Mouse (Mus musculus) cerebellum, adult (tissue): Measurements from ENCODE around the gene Uba7.
A peak's percentile ranks its signal among the peaks of the same experiment; 100 is the strongest.

Experiments
- ATAC-seq: cut with Nextera tagmentation; 2 replicates; pipeline ENCODE4 v1.9.2; 2017; ENCODE audit warnings: mild to moderate bottlenecking, moderate library complexity, mixed read lengths; ENCODE audit not compliant: insufficient number of reproducible peaks, low FRiP score, low TSS enrichment

Gene Uba7

DNA sequence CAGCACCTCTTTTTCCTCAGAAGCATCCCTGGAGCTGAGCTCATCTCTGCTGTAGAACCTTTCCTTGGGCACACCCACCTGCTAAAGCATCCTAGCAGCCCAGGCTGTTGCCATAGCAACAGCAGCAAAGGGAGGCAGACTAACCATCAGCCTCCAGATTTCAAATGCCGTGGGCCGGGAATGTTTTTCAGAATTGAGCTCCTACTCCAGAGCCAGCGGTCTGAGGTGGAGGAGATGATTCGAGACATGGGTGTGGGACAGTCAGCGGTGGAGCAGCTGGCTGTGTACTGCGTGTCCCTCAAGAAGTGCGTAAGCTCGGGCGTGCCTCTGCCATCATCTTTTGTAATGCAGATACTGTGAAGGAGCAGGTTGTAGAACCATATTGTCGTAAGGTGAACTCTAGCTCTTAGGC lies 13.9 kb upstream of the Uba7 start:
- ATAC-seq = no peak

- ATAC-seq = no peak
These were observed 13.4 kb upstream of the Uba7 start for GRCm38 (mm10) chr9:107961881-107962280.

- ATAC-seq = no peak
These were observed 12.4 kb upstream of the Uba7 start for GRCm38 (mm10) chr9:107962916-107963315.

DNA sequence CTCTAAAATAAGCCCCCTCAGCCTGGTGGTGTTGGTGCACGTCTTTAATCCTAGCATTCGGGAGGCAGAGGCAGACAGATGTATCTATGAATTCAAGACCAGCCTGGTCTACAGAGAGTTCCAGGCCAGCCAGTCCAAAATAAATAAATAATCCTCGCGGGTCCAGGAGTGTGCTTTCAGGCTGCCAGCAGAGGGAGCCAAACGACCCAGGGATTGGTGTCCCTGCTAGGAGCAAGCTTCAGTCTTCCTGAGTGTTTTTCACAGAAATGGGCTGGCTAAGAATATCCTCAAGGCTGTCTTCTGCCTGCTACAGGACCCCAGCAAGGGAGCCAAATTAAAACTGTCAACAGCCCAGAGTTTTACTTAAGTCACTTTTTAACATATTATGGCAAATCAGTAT lies 11.6 kb upstream of the Uba7 start:
- ATAC-seq = 0 out of 2 replicates have a peak, but pooled peaks have one; percentile 58

- ATAC-seq = no peak
These were observed 10.6 kb upstream of the Uba7 start for GRCm38 (mm10) chr9:107964681-107965080.

- no peak for ATAC-seq
These were observed 8.6 kb upstream of the Uba7 start for GRCm38 (mm10) chr9:107966676-107967075.

DNA sequence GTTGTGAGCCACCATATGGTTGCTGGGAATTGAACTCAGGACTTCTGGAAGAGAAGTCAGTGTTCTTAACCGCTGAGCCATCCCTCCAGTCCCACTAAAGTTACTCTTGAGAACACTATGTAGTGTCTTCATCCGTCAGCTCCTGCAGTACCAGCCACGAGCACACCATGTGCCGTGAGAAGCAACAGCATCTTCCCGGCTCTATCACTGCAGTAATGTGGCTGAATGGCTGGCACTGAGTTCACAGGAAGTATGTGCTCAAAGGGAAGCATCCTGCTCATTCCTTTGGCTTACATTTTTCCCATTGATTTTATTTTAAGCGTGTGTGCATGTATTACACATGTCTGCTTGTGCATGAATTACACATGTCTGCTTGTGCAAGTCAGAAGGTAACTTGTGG lies 7.9 kb upstream of the Uba7 start:
- no peak for ATAC-seq

DNA sequence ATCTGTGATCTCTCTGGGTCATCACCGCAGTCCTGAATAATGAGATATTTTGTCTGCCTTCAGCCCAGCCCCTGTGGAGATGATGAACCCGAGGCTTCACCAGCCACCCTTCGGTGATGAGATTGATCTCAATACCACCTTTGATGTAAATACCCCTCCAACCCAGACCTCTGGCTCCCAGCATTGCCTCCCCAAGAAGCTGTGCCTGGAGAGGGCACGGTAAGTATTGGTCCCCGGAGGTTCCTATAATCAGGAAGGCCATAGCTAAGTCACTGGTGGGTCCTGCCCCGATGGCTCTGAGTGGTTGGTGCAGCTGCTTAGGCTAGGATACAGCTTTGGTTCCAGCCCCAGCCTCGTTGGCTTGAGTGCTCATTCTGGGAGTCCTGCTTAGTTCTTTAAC lies 6.8 kb upstream of the Uba7 start:
- no peak for ATAC-seq

DNA sequence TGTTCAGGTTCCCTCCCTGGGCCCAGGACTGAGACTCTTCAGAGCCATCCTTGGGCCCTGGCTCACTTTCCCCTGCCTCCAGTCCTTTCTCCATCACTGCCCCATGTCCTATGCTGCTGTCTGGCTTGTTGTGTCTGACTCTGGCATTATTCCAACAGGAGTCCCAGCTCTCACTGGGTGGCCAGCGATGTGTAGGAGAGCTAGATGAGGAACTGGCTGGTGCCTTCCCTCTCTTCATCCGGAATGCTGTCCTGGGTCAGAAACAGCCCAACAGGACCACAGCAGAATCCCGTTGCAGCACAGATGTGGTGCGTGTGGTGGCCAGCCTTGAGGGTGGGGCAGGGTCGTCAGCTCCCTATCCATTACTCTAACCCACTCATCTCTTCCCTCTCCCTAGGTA lies 5.0 kb upstream of the Uba7 start:
- ATAC-seq = no peak

GRCm38 (mm10) chr9:107971690-107972541 lies 3.4 kb upstream of the Uba7 start:
- ATAC-seq = no peak

DNA sequence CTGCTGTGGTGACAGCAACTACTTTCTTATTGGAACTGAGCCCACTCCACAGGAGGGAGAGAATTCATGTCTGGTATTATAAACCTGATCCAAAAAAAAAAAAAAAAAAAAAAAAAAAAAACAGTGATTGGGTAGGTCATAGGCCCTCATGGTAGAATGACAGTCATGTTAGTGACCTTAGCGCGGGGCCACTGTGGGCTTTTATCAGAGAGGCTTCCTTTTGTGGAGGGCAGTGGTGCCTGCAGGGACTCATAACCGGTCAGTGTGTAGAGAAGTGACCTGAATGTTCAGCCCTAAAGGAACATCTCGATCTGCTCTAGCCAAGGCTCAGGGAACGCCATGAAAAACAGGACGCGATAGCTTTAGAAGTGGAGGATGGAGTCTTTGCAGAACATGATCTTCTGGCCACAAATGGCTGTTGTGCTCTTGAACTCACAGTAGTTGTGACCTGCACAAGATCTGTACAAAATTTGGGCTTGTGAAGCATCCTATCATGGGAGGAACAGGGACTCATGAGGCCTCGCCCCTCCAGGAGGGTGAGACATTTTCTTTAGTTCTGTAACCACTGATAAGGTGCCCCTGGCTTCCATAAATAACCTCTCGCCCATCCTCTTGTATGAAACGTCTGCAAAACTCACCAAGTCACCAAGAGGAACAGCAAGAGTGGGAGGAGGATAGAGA lies 674 bp upstream of the Uba7 start:
- ATAC-seq = no peak

DNA sequence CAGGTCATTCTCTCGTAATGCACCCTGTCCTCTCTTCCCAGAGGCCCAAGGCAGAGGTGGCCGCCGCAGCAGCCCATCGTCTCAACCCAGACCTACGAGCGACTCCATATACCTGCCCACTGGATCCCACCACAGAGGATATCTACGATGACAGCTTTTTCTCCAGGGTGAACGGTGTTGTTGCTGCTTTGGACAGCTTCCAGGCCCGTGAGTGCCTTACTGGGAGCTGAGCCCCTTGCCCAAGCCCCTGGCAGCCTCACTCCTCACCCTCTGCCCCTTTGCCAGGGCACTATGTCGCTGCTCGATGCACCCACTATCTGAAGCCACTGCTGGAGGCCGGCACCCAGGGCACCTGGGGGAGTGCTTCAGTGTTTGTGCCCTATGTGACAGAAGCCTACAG lies 3.5 kb downstream of the Uba7 start:
- no peak for ATAC-seq

DNA sequence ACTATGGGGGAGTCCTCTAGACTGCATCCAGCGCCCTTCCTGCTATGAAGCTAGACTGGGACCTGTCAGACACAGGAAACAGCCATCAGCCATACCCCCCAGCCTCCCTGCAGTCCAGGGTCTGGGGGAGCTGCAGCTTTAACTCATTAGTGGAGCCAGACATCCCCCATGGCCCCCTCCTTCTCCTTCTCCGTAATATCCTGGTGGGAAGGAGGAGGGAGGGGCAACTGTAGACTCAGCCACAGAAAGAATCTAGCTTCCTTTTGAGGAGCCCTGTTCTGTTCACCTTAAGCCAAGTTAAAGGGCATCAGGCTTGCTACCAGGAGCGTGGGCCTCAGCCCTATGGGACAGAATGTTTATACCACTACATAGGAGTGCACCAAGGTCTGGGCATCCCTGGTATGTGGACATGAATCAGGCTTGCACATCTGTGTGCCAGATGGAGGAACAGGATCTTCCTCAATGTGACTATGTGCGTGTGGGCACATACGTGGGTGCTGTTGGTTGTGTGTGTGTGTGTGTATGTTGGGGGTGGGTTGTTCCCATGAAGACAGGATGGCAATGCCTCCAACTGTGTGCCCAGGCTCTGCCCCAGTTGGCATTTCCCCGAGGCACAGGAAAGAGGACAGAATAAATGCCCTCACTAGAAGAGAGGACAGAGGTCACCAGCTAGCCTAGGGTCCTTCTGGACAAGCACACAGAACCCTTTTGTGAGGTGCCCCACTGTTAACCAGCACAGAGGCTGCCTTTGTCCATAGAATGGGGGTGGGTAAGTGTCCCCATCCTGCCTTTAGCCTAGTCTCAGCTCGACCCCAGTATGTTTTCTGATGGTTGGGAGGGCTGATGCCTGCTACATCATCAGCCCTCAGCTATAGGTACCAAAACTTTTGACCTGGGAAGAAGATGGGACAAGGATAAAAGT lies 6.6 kb downstream of the Uba7 start:
- ATAC-seq = no peak

DNA sequence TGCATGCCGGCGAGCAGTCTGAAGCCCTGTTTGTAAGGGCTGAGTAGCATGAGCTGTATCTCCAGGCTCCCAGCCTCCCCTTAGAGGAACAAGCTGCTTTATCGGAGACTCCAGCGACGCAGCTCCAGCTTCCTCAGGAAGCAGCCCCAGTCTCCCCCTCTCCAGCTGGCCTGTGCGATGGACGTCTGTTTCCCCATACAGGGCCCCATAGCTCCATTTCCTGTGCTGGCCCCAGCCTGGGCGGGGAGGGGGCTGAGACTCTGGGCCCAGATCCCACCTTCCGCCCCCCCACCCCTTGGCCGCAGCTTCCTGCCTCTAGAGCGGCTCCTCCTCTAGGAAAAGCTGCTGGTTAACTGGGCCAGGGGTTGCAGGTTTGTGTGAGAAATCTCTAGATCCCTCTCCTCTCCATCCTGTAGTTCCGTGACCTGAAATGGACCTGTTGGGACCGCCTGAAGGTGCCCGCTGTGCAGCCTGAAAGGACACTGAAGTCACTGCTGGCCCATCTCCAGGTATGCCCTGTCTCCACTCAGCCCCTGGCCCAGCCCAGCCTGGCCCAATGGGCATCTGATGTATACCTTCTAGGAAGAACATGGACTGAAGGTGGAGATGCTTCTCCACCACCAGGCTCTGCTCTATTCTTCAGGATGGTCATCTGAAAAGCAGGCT lies 7.5 kb downstream of the Uba7 start, which contains the start of gene Gm20661:
Gene Gm20661 (plus strand): TSS at position 378 of the 666 bp plus-strand sequence.
- no peak for ATAC-seq

- no peak for ATAC-seq
These were observed 8.2 kb downstream of the Uba7 start for GRCm38 (mm10) chr9:107983421-107983890.

GRCm38 (mm10) chr9:107984052-107984753 lies 8.9 kb downstream of the Uba7 start:
- no peak for ATAC-seq

DNA sequence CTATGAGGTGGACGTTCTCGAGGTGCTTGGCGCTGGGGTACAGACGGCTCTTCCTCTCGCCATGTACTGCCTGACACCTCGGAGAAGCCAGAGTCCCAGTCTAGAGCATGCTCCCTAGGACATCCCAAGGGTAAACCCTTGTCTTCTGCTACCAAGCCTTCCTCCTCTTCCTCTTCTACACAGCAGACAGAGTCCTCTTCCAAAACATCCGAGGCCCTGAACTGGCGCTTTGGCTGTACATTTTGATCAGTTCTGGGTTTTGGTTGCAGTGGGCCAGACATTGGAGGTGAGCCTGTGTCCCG lies 9.4 kb downstream of the Uba7 start:
- no peak for ATAC-seq

DNA sequence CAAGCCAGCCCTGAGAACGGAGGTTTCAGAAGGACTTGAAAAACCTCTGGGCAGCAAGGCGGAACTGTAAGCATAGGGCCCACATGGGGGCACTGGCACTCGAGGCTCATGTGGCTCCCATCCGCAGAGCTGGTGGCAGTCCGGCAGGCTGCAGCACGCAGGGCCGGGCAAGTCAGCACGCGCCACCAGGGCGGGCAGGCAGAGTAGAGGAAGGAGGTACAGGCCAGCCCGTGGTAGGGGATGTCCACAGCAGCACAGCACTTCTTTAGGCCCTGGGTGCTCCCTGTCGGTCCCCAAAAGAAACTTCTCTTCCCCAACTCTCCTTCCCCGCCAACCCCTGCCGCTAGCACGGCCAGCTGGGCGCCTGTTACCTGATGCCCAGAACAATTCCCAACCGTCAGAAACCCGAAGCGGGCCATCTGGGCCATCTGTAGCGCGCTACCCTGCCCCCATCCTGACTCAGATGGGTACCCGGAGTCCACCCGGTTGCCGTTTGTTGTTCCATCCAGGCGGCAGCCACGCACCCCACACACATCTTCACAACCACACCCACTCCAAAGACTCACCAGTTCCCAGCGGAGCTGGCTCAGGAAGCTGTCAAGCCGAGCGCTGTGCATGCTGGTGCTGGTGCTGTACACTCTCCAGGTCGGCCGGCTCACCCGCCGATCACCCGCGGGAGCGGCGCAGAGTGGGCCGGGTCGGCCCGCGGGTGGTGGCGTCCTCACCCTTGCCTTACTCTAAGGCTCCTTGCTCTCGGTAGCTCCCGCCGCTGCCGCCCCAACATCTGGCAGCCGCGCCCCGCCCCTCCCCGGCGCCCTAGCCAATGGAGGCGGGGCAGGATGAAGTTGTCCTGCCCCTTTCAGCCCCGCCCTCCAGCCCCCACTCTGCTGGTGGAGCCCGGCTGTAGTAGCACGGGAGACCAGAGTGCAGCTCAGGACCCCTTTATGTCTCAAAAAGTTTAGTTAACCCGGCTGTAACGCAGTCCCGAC lies 10.1 kb downstream of the Uba7 start, which contains the start of gene Inka1:
Gene Inka1 (minus strand): TSS at position 749 of the 989 bp plus-strand sequence.
- ATAC-seq = peak; percentile 56; the same call in 1 of the 2 replicates
